Mouse (Mus musculus) megakaryocyte, embryonic 14.5 days (primary cell): ENCODE results near the gene Tspan11.

Experiments
- FLI1 ChIP-seq: IDR thresholded peaks from 2 replicates; pipeline ENCODE4 v1.6.1; 2012; ENCODE audit warnings: low read length, inconsistent platforms, mixed read lengths
- GATA1 ChIP-seq: IDR thresholded peaks from 3 replicates; pipeline ENCODE4 v1.6.1; 2012; ENCODE audit warnings: mixed read lengths, low read length, inconsistent platforms, borderline replicate concordance

DNA sequence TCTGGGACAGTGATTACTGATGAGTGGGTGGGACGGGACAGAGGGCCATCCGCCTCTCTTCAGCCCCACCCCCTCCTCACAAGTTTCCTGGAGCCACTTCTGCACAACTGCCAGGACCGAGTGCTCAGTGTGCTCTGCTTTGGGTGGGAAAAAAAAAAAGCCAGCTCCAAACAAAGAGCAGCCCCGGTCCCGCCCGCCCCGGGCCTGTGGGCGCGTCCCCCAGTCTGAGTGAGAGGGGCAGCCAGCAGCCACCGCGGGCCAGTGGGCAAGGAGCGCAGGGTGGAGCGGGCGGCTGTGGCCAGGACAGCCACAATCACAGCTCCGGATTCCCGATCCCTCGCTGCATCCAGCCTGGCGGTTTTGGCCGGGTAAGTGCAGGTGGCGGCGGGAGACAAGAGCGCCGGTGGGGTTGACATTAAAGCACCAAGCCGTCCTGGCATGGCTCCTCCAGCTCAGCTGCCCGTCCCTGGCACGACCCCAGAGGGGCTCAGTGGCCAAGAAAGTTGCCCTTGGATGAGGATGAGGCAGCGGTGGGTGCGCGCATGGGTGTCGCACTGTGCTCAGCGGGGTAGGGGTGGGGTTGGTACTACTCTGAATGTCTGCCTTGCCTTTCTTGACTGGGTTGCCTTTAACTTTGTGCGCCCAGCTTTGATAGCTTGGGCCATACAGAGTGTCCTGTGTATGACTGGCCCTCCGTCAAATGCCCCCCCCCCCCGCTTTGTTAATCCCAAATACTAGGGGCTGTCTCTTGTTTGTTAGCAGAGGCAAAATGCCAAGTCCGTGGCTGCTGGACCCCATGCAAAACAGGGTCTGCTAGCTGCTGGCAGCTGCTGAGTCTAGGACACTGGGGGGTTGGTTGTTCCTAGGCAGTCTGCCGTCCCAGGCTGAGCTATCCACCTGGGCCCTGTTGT lies at the start of gene Tspan11:
- TF ChIP-seq GATA1 (no peak), FLI1 (no peak)
